Mouse (Mus musculus) embryo, embryonic 10 days (tissue): ENCODE measurements around the gene Dmwd.

Source experiments
- DNase-seq: peaks from one replicate; pipeline ENCODE4 v3.0.0-alpha.2; 2015; ENCODE audit warnings: low spot score

Dmwd gene

DNA sequence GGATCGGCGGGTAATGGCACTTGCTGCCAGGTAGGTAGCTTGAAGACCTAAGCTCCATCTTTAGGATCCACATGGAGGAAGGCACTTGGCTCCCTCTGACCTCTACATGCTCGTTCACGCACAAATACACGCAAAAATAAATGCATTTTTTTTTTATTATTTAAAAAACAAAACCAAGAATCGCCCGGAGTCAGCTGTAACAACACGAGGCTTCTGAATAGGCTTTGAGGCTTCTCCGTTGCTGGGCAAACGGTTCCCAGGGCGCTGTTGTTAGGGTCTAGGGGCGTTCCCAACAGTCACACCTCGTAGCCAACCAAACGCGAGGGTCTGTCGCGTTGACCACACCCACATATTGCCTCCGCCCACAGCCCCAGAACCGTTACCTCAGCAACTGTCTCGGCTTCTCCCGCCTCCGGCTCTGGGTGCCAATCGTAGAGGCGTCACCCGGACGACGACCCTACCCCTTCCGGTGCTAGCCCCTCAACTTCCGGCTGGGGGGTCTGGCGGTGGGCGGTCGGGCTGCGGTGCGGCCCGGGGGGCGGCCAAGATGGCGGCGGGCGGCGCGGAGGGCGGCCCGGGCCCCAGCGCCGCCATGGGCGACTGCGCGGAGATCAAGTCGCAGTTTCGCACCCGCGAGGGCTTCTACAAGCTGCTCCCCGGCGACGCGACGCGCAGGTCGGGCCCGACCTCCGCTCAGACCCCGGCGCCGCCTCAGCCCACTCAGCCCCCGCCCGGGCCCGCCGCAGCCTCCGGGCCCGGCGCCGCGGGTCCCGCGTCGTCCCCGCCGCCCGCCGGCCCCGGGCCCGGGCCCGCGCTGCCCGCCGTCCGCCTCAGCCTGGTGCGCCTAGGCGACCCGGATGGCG lies at the start of gene Dmwd:
Dmwd (plus strand) TSS at position 505 of the 863 bp plus-strand sequence.
- DNase-seq, result peak; percentile 100

GRCm38 (mm10) chr7:19028067-19028466 lies 48.0 kb upstream of the Dmwd start:
- DNase-seq, result no peak

- DNase-seq, result peak; percentile 73
Measured at GRCm38 (mm10) chr7:19029084-19029653, 46.9 kb upstream of the Dmwd start.

- DNase-seq, result peak; percentile 48
Measured at GRCm38 (mm10) chr7:19031641-19032040, 44.4 kb upstream of the Dmwd start.

GRCm38 (mm10) chr7:19044616-19045015 lies 31.4 kb upstream of the Dmwd start:
- DNase-seq, result no peak

GRCm38 (mm10) chr7:19046286-19047069 lies 29.5 kb upstream of the Dmwd start:
- no peak for DNase-seq

DNA sequence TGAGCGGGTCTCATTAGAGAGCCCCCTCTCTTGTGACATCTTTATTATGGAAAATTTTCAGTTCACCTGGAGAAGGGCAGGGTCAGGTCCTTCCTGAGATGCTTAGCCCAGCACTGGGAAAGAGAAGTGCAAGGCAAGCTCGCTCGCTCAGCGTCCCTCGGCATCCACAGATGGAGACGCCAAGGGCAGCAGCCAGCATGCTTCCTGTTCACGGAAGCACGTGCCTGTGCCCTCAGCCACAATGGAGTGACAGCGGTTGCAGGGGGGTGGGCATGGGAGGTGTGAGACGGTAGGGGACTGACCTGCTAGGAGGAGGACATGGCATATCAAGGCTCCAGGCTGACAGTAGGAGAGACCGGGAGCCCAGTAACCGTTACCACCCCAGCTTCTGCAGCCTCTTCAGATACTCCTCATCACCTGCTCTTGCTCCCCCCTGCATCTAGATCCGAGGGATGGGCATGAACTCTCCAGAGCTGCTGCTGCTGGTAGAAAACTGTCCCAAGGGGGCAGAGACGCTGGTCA lies 28.0 kb upstream of the Dmwd start:
- no peak for DNase-seq

- no peak for DNase-seq
Measured at GRCm38 (mm10) chr7:19049252-19049651, 26.8 kb upstream of the Dmwd start.

GRCm38 (mm10) chr7:19050172-19050571 lies 25.9 kb upstream of the Dmwd start:
- no peak for DNase-seq

GRCm38 (mm10) chr7:19051161-19051560 lies 24.9 kb upstream of the Dmwd start:
- no peak for DNase-seq

GRCm38 (mm10) chr7:19052345-19053135 lies 23.5 kb upstream of the Dmwd start:
- no peak for DNase-seq

- DNase-seq, result no peak
Measured at GRCm38 (mm10) chr7:19053136-19053532, 22.9 kb upstream of the Dmwd start.

- peak; percentile 86 for DNase-seq
Measured at GRCm38 (mm10) chr7:19054047-19054776, 21.8 kb upstream of the Dmwd start, which contains the start of gene Rsph6a. Gene Rsph6a, plus strand, starts transcription at chr7:19054690.

GRCm38 (mm10) chr7:19054777-19055076 lies 21.3 kb upstream of the Dmwd start:
- no peak for DNase-seq

DNA sequence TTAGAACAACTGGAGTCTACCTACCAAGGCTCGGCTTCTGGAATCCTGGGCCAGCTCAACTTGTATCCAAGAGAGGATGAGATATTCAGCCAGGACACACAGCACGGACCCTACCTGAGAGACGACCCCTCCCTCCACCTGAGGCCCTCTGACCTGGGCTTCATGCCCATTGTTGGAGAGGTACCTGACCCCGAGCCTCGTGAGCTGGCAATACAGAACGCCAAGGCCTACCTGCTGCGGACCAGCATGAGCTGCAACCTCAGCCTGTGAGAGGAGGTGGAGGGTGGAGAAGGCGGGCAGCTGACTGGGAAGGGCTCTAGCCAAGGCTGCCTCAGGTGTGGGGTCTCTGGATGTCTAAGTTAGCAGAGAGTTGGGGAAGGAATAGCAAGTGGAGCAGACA lies 20.9 kb upstream of the Dmwd start:
- no peak for DNase-seq

DNA sequence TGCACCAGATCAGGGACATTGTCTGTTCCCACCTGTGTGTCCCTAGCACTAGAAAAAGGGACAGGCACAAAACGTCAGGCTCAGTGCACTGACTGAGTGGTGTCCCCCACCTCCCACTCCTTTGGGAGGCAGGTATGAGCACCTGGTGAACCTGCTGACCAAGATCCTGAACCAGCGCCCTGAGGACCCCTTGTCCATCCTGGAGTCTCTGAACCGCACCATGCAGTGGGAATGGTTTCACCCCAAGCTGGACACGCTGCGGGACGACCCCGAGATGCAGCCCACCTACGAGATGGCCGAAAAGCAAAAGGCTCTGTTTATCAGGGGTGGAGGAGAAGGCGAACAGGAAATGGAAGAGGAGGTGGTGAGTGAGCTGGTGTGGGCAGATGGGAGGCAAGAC lies 18.6 kb upstream of the Dmwd start:
- no peak for DNase-seq

DNA sequence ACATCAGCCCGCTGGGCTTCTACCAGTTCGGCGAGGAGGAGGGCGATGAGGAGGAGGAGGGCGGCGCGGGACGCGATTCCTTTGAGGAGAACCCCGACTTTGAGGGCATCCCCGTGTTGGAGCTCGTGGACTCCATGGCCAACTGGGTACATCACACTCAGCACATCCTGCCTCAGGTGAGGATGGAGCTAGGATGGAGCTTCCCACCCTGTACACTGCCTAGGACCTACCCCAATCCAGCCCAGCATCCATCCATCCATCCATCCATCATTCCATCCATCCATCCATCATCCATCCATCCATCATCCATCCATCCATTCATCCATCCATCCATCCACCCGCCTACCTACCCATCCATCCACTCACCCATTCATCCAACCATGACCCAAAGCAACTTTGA lies 10.1 kb upstream of the Dmwd start:
- no peak for DNase-seq

- DNase-seq, result no peak
Measured at GRCm38 (mm10) chr7:19067063-19067462, 9.0 kb upstream of the Dmwd start.

- DNase-seq, result no peak
Measured at GRCm38 (mm10) chr7:19067935-19068334, 8.1 kb upstream of the Dmwd start.

- peak; percentile 62 for DNase-seq
Measured at GRCm38 (mm10) chr7:19068707-19069106, 7.3 kb upstream of the Dmwd start.

DNA sequence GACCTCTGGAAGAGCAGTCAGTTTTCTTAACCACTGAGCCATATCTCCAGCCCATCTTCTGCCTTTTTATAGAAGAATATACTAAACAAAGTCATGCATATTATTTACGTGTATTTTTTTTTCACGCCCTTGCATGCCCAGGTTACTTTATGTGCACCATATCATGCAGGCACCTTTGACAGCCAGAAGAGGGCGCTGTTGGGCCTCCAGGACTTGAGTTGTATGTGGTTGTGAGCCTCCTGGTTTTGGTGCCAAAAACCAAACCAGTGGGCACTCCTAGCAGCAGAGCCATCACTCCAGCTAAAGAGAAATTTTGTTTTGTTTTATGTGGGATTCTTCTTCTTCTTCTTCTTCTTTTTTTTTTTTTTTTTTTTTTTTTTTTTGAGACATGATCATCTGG lies 6.5 kb upstream of the Dmwd start:
- no peak for DNase-seq
